Mouse (Mus musculus): ENCODE measurements at regions not wholly inside any gene's neighbourhood (a gene's known extent, or its start where the extent isn't known, plus 50 kb on each side); places are given as distances from the start of the nearest gene placed in this dataset.

DNA sequence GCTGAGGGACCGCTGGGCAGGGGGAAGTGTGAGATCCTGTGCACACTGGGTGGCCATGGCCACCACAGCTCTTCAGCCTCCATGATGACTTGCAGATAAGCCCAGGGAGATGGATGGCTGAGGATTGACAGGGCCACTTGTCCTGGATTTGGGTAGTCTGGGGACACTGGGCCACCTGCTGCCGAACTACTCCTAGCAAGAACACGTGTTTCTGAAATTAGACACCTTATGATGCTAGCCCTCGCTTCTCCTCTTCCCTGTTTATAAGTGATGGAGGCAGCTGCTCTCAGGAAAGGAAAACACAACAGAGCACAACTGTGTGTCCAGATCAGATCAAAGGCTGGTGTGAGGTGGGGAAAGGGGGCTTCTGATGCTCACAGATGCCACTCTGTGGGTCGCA, 64.9 kb upstream of the Tpm1 start:
- peaks cover 14% of the 10 kb centered on the region for H3K4me1 ChIP-seq
- no peaks in the 10 kb centered on the region for H3K27me3 ChIP-seq
- H3K27ac ChIP-seq: no peak overlapping the region
- H3K9me3 ChIP-seq: no peaks in the 10 kb centered on the region
- 55% methylated on average over 5 of the region's 5 CpGs for WGBS
- ATAC-seq (ENCODE audit: insufficient number of reproducible peaks, insufficient read depth, low FRiP score, low TSS enrichment): 0 out of 2 replicates have a peak, but pooled peaks have one; percentile 36
- H3K36me3 ChIP-seq: no peaks in the 10 kb centered on the region
- H3K9ac ChIP-seq: no peak overlapping the region
- H3K4me2 ChIP-seq (replicated peaks): no peak overlapping the region
- no peak overlapping the region for H3K4me3 ChIP-seq

DNA sequence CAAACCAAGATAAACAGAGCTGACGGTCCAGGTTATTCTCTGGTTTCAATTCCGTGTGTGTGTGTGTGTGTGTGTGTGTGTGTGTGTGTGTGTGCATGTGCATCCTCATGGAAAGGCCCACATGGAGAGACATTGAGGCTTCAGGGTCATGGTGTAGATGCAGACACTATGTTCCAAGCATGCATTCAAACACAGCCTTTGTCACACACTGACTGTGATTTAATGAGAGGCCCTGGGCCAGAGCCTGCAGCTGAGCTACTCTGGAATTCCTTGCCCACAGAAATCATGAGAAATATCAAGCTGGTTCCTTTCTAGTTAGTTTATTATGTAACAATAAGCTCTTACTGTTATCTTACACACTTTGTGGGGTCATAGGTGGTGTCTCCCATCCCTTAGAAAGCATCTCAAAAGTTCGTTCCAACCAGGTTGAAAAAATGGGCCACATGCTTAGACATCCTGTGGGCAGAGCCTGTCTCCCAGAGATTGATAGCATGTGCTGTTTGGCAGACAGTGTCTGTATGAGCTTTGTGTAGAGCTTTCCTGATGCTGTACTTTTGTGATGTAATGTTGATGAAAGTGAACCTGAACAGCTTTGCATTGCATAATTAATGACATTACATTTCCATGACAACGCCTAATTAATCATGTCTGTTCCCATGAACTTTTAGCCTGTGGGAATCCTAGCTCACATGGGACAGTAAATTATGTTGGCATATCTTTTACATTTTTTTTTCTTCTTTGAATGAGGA, 62.8 kb upstream of the Tpm1 start:
- H3K27ac ChIP-seq: no peak overlapping the region
- H3K4me2 ChIP-seq (replicated peaks): no peak overlapping the region
- 80% methylated on average over 4 of the region's 4 CpGs for WGBS
- no peaks in the 10 kb centered on the region for H3K36me3 ChIP-seq
- H3K4me1 ChIP-seq: peaks cover 23% of the 10 kb centered on the region
- H3K27me3 ChIP-seq: no peaks in the 10 kb centered on the region
- ATAC-seq (ENCODE audit: insufficient number of reproducible peaks, insufficient read depth, low FRiP score, low TSS enrichment): no peak
- no peak overlapping the region for H3K4me3 ChIP-seq
- no peaks in the 10 kb centered on the region for H3K9me3 ChIP-seq
- H3K9ac ChIP-seq: no peak overlapping the region

DNA sequence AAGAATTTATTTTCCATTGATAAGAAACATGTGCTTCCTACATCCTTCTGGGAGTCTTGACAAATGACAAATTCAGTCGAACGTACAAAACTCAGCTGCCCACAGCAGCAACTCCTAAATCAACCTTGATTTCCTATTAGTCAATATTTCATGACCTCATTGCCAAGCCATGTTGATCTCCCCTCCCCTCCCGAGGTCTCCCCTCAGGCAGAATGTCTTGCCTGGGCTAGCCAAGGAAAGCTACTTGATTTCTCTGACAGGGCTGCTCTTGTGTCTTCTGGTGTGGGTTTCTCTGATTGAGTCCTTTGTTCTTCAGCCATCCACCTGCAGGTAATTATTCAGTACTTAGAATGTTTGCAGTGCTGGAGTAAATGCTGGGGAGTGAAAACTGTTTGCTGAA, 58.7 kb upstream of the Tpm1 start:
- Histone ChIP-seq H3K27me3 (no peaks in the 10 kb centered on the region), H3K9me3 (no peaks in the 10 kb centered on the region), H3K27ac (no peak overlapping the region; the same call in 1 of the 2 replicates), H3K4me3 (no peak overlapping the region), H3K4me1 (peaks cover 30% of the 10 kb centered on the region), H3K9ac (no peak overlapping the region), H3K4me2 (replicated peaks) (no peak overlapping the region), H3K36me3 (no peaks in the 10 kb centered on the region)
- WGBS: 22% methylated on average over 3 of the region's 3 CpGs
- peak; percentile 30; the same call in 1 of the 2 replicates for ATAC-seq (ENCODE audit: insufficient number of reproducible peaks, insufficient read depth, low FRiP score, low TSS enrichment)

DNA sequence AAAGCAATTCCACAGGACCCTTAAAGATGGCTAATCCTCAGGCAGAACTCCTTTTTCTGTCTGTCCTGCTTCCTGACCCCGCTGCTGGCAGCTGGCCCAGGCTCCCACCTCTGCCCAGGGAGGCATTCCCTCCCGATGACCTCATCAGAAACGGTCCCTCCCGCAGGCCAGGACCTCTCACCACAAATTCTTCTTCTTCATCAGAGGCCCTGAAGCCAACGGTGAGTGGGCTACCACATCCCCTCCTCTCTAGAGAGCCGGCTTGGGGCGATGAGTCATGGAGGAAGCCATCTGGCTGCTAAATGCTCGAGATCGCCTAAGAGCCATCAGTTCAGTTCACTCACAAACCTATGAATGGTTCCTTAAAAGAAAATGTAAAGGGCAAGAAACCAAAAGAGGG, 56.7 kb upstream of the Tpm1 start:
- no peak overlapping the region for H3K9ac ChIP-seq
- no peaks in the 10 kb centered on the region for H3K27me3 ChIP-seq
- ATAC-seq (ENCODE audit: insufficient number of reproducible peaks, insufficient read depth, low FRiP score, low TSS enrichment): no peak
- WGBS: 19% methylated on average over 9 of the region's 9 CpGs
- H3K4me1 ChIP-seq: peaks cover 36% of the 10 kb centered on the region
- H3K9me3 ChIP-seq: no peaks in the 10 kb centered on the region
- H3K4me2 ChIP-seq (replicated peaks): no peak overlapping the region
- no peaks in the 10 kb centered on the region for H3K36me3 ChIP-seq
- peak overlapping the region; percentile 55 for H3K27ac ChIP-seq
- H3K4me3 ChIP-seq: no peak overlapping the region

DNA sequence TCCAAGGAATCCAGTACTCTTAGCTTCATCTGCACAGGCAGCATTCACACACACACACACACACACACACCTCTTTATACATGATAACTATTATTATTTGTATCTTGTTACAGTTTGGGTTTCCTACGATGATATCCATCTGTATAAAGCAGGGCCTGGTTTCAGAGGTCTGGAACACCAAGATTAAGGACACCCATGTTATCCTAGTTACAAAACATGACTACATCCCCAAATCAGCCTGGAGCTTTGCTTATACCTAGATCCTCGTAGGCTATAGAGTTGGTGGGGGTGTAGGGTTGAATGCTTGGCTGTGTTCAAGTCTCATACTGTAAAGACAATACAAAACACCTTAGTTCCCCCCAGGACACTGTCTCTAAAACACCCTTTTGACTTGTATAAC, 56.0 kb upstream of the Tpm1 start:
- 63% methylated on average over 2 of the region's 2 CpGs for WGBS
- ATAC-seq (ENCODE audit: insufficient number of reproducible peaks, insufficient read depth, low FRiP score, low TSS enrichment): no peak
- no peak overlapping the region for H3K4me2 ChIP-seq (replicated peaks)
- H3K4me1 ChIP-seq: peaks cover 36% of the 10 kb centered on the region
- no peak overlapping the region for H3K27ac ChIP-seq
- no peaks in the 10 kb centered on the region for H3K9me3 ChIP-seq
- H3K4me3 ChIP-seq: no peak overlapping the region
- H3K27me3 ChIP-seq: no peaks in the 10 kb centered on the region
- H3K36me3 ChIP-seq: no peaks in the 10 kb centered on the region
- no peak overlapping the region for H3K9ac ChIP-seq

DNA sequence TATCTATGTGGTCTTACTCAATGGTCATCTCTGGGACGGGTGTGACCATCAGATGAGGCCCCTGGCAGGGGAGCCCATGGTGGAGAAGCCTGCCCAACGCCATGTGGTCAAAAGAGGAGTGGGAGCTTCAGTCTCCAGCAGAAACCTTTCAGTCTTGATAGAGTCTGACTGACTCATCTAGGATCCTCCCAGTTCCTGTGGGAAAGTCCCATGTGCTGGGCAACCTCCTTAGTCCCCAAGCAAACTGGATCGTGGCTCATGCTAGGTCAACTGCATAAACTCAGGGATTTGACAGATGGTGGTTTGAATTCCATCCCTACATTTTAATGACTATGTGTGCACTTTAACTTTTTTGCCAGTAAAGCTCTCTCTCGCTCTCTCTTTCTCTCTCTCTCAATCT, 55.4 kb upstream of the Tpm1 start:
- Histone ChIP-seq H3K4me2 (replicated peaks) (no peak overlapping the region), H3K4me3 (no peak overlapping the region), H3K9me3 (no peaks in the 10 kb centered on the region), H3K9ac (no peak overlapping the region), H3K27me3 (no peaks in the 10 kb centered on the region), H3K27ac (no peak overlapping the region), H3K4me1 (peaks cover 40% of the 10 kb centered on the region), H3K36me3 (no peaks in the 10 kb centered on the region)
- 82% methylated on average over 4 of the region's 4 CpGs for WGBS
- no peak for ATAC-seq (ENCODE audit: insufficient number of reproducible peaks, insufficient read depth, low FRiP score, low TSS enrichment)

DNA sequence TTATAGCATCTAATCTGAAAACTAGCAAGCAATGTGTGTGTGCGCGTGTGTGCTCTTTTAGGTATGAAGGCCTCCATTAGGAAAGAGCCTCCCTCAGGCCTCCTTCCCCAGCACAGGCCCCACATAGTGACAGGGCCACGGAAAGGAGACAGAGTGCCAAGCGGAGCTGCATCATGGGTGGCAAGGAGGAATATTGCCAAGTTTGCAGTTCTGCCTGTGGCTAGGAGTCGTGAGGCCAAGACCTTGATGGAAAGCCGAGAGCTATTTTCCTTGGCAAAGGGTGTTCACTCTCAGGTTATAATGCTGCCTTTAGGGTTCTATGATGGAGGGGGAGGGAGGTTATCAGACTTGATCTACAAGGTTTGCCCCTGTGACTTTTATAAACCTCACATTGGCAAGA, 53.4 kb upstream of the Tpm1 start:
- Histone ChIP-seq H3K36me3 (no peaks in the 10 kb centered on the region), H3K4me3 (no peak overlapping the region), H3K4me2 (replicated peaks) (no peak overlapping the region), H3K9ac (no peak overlapping the region), H3K4me1 (peaks cover 37% of the 10 kb centered on the region), H3K9me3 (no peaks in the 10 kb centered on the region), H3K27me3 (no peaks in the 10 kb centered on the region), H3K27ac (no peak overlapping the region)
- 51% methylated on average over 6 of the region's 6 CpGs for WGBS
- ATAC-seq (ENCODE audit: insufficient number of reproducible peaks, insufficient read depth, low FRiP score, low TSS enrichment): no peak

DNA sequence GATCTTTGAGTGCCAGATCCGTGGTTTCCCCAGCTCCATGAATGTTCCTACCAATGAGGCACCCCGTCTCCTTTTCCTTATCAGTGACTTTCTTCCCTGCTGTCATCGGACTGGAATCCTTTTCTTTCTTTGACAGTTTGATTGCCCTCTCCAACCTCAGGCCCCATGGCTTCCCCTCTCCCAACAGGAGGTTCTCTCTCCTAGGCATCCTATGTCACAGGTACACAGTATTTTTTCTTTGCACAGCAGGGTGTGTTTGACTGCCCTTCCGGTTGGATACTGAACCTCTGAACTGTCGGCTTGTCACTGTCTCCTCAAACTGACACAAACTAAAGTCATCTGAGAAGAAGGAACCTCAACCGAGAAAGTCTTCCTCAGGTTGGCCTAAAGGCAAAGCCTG, 50.3 kb upstream of the Tpm1 start:
- H3K36me3 ChIP-seq: no peaks in the 10 kb centered on the region
- ATAC-seq (ENCODE audit: insufficient number of reproducible peaks, insufficient read depth, low FRiP score, low TSS enrichment): no peak

More for the DNA sequence above, 50.3 kb upstream of the Tpm1 start:
- H3K4me1 ChIP-seq: peaks cover 23% of the 10 kb centered on the region
- H3K27ac ChIP-seq: no peak overlapping the region
- H3K4me3 ChIP-seq: no peak overlapping the region
- no peak overlapping the region for H3K4me2 ChIP-seq (replicated peaks)
- H3K27me3 ChIP-seq: no peaks in the 10 kb centered on the region
- H3K9me3 ChIP-seq: no peaks in the 10 kb centered on the region
- no peak overlapping the region for H3K9ac ChIP-seq
- 61% methylated on average over 6 of the region's 6 CpGs for WGBS

Measured in embryonic facial prominence, embryonic 12.5 days (tissue).